Mouse (Mus musculus) olfactory bulb, adult 2 months (tissue): ENCODE data around the gene Olfr435.

ENCODE experiments used
- CTCF ChIP-seq: fragments of 200-500 bp; IDR thresholded peaks from 2 replicates; pipeline ENCODE4 v1.5.1; 2012; ENCODE audit warnings: low read depth, mild to moderate bottlenecking, low read length, moderate library complexity; ENCODE audit not compliant: insufficient read depth
- POLR2A ChIP-seq: fragments of 200-500 bp; IDR thresholded peaks from 2 replicates; pipeline ENCODE4 v1.6.1; 2012; ENCODE audit warnings: mild to moderate bottlenecking, low read depth, low read length, moderate library complexity; ENCODE audit not compliant: insufficient read depth

- no peak for TF ChIP-seq CTCF
- TF ChIP-seq POLR2A, result no peak
Measured at GRCm38 (mm10) chr6:43171840-43172239, 25.1 kb upstream of the Olfr435 start, which contains the start of gene Olfr13.
